Mouse (Mus musculus) cerebellum, adult 2 months (tissue): ENCODE measurements at regions not wholly inside any gene's neighbourhood (a gene's known extent, or its start where the extent isn't known, plus 50 kb on each side); places are given as distances from the start of the nearest gene placed in this dataset.
A peak's percentile ranks its signal among the peaks of the same experiment; 100 is the strongest.

Source experiments
- DNase-seq, 2 experiments: peaks; one replicate each; pipeline ENCODE4 v3.0.0; 2021
- H3K27ac ChIP-seq: fragments of 200-500 bp; 2 replicates; pipeline ENCODE4 v1.5.1; 2012; ENCODE audit warnings: low read length, control low read depth, inconsistent platforms; ENCODE audit not compliant: insufficient read depth
- H3K27me3 ChIP-seq: fragments of 200-500 bp; 2 replicates; pipeline ENCODE4 v1.6.1; 2012; ENCODE audit warnings: inconsistent platforms, mild to moderate bottlenecking, low read length, moderate library complexity; ENCODE audit not compliant: control insufficient read depth, insufficient read depth
- H3K4me1 ChIP-seq: fragments of 200-500 bp; 2 replicates; pipeline ENCODE4 v1.6.1; 2011; ENCODE audit warnings: low read length; ENCODE audit not compliant: control insufficient read depth, insufficient read depth
- H3K4me3 ChIP-seq: fragments of 200-500 bp; replicated peaks from 2 replicates; pipeline ENCODE3; 2011; ENCODE audit warnings: mild to moderate bottlenecking, low read depth, low read length, control low read depth; ENCODE audit not compliant: insufficient read depth
- CTCF ChIP-seq: fragments of 200-500 bp; IDR thresholded peaks from 2 replicates; pipeline ENCODE4 v1.5.1; 2011; ENCODE audit warnings: low read depth, mild to moderate bottlenecking, control low read depth, low read length, moderate library complexity, borderline replicate concordance; ENCODE audit not compliant: insufficient read depth
- POLR2A ChIP-seq: fragments of 200-500 bp; IDR thresholded peaks from 2 replicates; pipeline ENCODE4 v1.6.1; 2011; ENCODE audit warnings: low read length, control low read depth, borderline replicate concordance; ENCODE audit not compliant: insufficient read depth
- WGBS: fragments of 180-500 bp; shearing (Covaris S2); methylation state at CpG from one replicate; pipeline ENCODE4 v1.1.7; 2018; 5-methylcytosine and 5-hydroxymethylcytosine counted together

GRCm38 (mm10) chr8:96680416-96681027 lies 792.2 kb upstream of the Got2 start:
- no peak overlapping the region for H3K27ac ChIP-seq
- peak; percentile 42 to 70 for DNase-seq
- no peaks in the 10 kb centered on the region for H3K27me3 ChIP-seq
- 15% methylated on average over 16 of the region's 16 CpGs for WGBS
- no peak overlapping the region for H3K4me3 ChIP-seq
- H3K4me1 ChIP-seq, result peaks cover 2% of the 10 kb centered on the region; the same call in 1 of the 2 replicates
- TF ChIP-seq POLR2A (no peak), CTCF (no peak)

- 52% methylated on average over 4 of the region's 4 CpGs for WGBS
- H3K27me3 ChIP-seq, result no peaks in the 10 kb centered on the region
- no peak overlapping the region for H3K27ac ChIP-seq
- no peak for TF ChIP-seq POLR2A
- no peak for TF ChIP-seq CTCF
- no peak for DNase-seq
- no peak overlapping the region for H3K4me3 ChIP-seq
- peaks cover 2% of the 10 kb centered on the region; the same call in 1 of the 2 replicates for H3K4me1 ChIP-seq
These were observed 791.2 kb upstream of the Got2 start for GRCm38 (mm10) chr8:96679510-96679909.

- Histone ChIP-seq H3K4me3 (no peak overlapping the region), H3K4me1 (no peaks in the 10 kb centered on the region), H3K27ac (no peak overlapping the region), H3K27me3 (no peaks in the 10 kb centered on the region)
- TF ChIP-seq POLR2A, result no peak
- TF ChIP-seq CTCF, result no peak
- 68% methylated on average over 8 of the region's 8 CpGs for WGBS
- DNase-seq, result no peak
These were observed 786.4 kb upstream of the Got2 start for GRCm38 (mm10) chr8:96674703-96675102.

- WGBS, result 45% methylated on average over 8 of the region's 8 CpGs
- Histone ChIP-seq H3K27me3 (no peaks in the 10 kb centered on the region), H3K4me1 (no peaks in the 10 kb centered on the region), H3K4me3 (no peak overlapping the region), H3K27ac (no peak overlapping the region)
- TF ChIP-seq POLR2A, result no peak
- no peak for TF ChIP-seq CTCF
- DNase-seq, result no peak
These were observed 768.3 kb upstream of the Got2 start for GRCm38 (mm10) chr8:96656495-96657279.

GRCm38 (mm10) chr8:96647743-96648142 lies 759.4 kb upstream of the Got2 start:
- Histone ChIP-seq H3K27ac (no peak overlapping the region), H3K4me3 (no peak overlapping the region), H3K27me3 (no peaks in the 10 kb centered on the region), H3K4me1 (no peaks in the 10 kb centered on the region)
- no peak for DNase-seq
- WGBS, result 90% methylated on average over 5 of the region's 5 CpGs
- TF ChIP-seq CTCF (no peak), POLR2A (no peak)
